Mouse (Mus musculus) embryonic facial prominence, embryonic 13.5 days (tissue): ENCODE data around the gene Kctd5. TPM values are rescaled to one million over a fixed set of nuclear protein-coding genes. Genes with fewer than 3 reads are reported as not detected.

Source experiments
- ATAC-seq: fragments of 200-750 bp; cut with Nextera tagmentation; 2 replicates; pipeline ENCODE4 v1.8.0; 2017; ENCODE audit warnings: low read depth; ENCODE audit not compliant: insufficient number of reproducible peaks, insufficient read depth, low FRiP score, low TSS enrichment
- H3K27ac ChIP-seq: fragments of 300-500 bp; sonication (generic); 2 replicates; pipeline ENCODE4 v1.5.1; 2015; ENCODE audit warnings: moderate library complexity, mild to moderate bottlenecking, inconsistent platforms
- H3K27me3 ChIP-seq: fragments of 300-500 bp; sonication (generic); 2 replicates; pipeline ENCODE4 v1.6.1; 2015; ENCODE audit warnings: mild to moderate bottlenecking, inconsistent platforms
- H3K36me3 ChIP-seq: fragments of 300-500 bp; sonication (generic); 2 replicates; pipeline ENCODE4 v1.6.1; 2015; ENCODE audit warnings: mild to moderate bottlenecking, inconsistent platforms
- H3K4me1 ChIP-seq: fragments of 300-500 bp; sonication (generic); 2 replicates; pipeline ENCODE4 v1.6.1; 2015; ENCODE audit warnings: inconsistent platforms
- H3K4me2 ChIP-seq: fragments of 300-500 bp; sonication (generic); 2 replicates; pipeline ENCODE4 v1.6.1; 2015; ENCODE audit warnings: moderate library complexity, mild to moderate bottlenecking, inconsistent platforms
- H3K4me3 ChIP-seq: fragments of 300-500 bp; sonication (generic); 2 replicates; pipeline ENCODE4 v1.5.1; 2015; ENCODE audit warnings: mild to moderate bottlenecking, inconsistent platforms
- H3K9ac ChIP-seq: fragments of 300-500 bp; sonication (generic); 2 replicates; pipeline ENCODE4 v1.6.1; 2015; ENCODE audit warnings: mild to moderate bottlenecking, inconsistent platforms
- H3K9me3 ChIP-seq: fragments of 300-500 bp; sonication (generic); 2 replicates; pipeline ENCODE4 v1.6.1; 2016; ENCODE audit warnings: inconsistent platforms
- WGBS: fragments of 180-500 bp; shearing (Covaris S2); methylation state at CpG from one replicate; pipeline ENCODE4 v1.1.7; 2015; ENCODE audit warnings: mixed read lengths; 5-methylcytosine and 5-hydroxymethylcytosine counted together
- polyA plus RNA-seq: library from polyadenylated mRNA; unstranded; fragments of >200 nt; fragmentation: Nextera tagmentation; extraction: Ambion mirVana; gene quantifications from 2 replicates; pipeline ENCODE4 v1.2.1, GENCODE M21; 2015

Kctd5 gene
- polyA plus RNA-seq, 1 experiment from 2014 or later, result 78.9 TPM

DNA sequence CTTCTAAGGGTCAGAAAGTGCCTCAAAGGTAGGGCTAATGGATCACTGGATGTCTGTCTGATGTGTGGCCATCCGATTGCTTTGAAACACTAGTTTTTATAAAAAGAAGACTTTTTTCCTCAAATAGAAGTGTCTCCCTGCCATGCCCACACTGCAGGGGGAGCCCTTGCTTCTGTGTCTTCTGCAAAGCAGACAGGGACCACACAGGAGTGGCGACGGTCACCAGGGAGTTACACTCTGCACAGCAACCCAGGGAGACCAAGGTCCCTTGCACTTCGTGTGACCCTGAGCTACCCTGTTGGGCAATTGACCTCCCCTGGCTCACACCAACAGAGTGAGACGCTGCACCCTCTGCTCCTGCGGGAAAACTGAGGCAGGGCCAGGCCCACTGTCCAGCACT lies 36.3 kb downstream of the Kctd5 start:
- Histone ChIP-seq H3K27me3 (no peaks in the 10 kb centered on the region), H3K4me1 (no peaks in the 10 kb centered on the region)

DNA sequence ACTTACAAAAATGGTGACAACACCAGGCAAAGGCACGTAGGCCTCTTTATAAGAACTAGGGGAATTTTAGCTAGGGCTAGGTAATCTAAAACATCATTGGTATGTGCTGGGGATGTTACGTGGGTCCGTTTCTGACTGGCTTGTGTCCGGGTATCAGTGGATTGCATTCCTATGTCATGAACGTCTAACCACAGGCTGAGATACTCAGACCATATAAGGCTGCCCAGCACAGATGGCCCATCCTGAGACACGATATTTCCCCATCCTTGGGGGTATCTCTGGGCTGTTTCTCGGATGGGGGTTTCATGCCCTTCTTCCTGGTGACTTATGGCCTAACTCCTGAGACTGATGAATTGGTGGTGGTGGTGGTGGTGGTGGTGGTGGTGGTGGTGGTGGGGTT lies 38.2 kb downstream of the Kctd5 start:
- Histone ChIP-seq H3K9ac (no peak overlapping the region), H3K27me3 (no peaks in the 10 kb centered on the region), H3K36me3 (no peaks in the 10 kb centered on the region), H3K4me2 (no peak overlapping the region), H3K4me3 (no peak overlapping the region), H3K27ac (no peak overlapping the region), H3K9me3 (no peaks in the 10 kb centered on the region), H3K4me1 (no peaks in the 10 kb centered on the region)
- no peak for ATAC-seq
- WGBS, result 69% methylated on average over 7 of the region's 7 CpGs

More for the DNA sequence above, 36.3 kb downstream of the Kctd5 start:
- Histone ChIP-seq H3K4me2 (no peak overlapping the region), H3K9ac (no peak overlapping the region), H3K27ac (no peak overlapping the region), H3K36me3 (no peaks in the 10 kb centered on the region), H3K4me3 (no peak overlapping the region), H3K9me3 (no peaks in the 10 kb centered on the region)
- ATAC-seq, result no peak
- 76% methylated on average over 6 of the region's 6 CpGs for WGBS

DNA sequence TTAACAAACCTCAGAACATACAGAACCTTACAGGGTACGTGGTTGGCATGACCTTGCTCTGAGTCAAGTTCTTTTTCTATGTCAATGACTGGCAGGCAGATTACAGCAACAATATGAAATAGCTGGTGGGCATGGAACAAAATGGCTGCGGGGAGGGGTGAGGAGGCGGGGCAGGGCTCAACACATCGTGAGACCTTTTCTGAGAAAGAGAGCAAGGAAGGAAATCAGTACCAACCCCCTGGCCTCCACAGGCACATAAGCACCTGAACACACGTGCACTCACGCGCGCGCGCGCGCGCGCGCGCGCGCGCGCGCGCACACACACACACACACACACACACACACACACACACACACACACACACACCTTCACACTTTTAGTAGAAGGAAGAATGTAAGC lies 42.7 kb downstream of the Kctd5 start:
- no peaks in the 10 kb centered on the region for H3K9me3 ChIP-seq
- no peak for ATAC-seq
- H3K4me1 ChIP-seq, result peaks cover 3% of the 10 kb centered on the region; the same call in 1 of the 2 replicates
- H3K9ac ChIP-seq, result no peak overlapping the region
- H3K4me3 ChIP-seq, result no peak overlapping the region
- H3K36me3 ChIP-seq, result no peaks in the 10 kb centered on the region
- peaks cover 3% of the 10 kb centered on the region; the same call in 1 of the 2 replicates for H3K27me3 ChIP-seq
- WGBS, result 77% methylated on average over 19 of the region's 22 CpGs
- H3K4me2 ChIP-seq, result no peak overlapping the region
- H3K27ac ChIP-seq, result no peak overlapping the region

GRCm38 (mm10) chr17:24029477-24029876 lies 43.8 kb downstream of the Kctd5 start:
- Histone ChIP-seq H3K4me3 (no peak overlapping the region), H3K4me2 (no peak overlapping the region), H3K36me3 (no peaks in the 10 kb centered on the region), H3K9ac (no peak overlapping the region), H3K27ac (no peak overlapping the region), H3K9me3 (no peaks in the 10 kb centered on the region), H3K4me1 (peaks cover 3% of the 10 kb centered on the region; the same call in 1 of the 2 replicates), H3K27me3 (peaks cover 3% of the 10 kb centered on the region; the same call in 1 of the 2 replicates)
- ATAC-seq, result no peak
- WGBS, result 61% methylated on average over 7 of the region's 7 CpGs

DNA sequence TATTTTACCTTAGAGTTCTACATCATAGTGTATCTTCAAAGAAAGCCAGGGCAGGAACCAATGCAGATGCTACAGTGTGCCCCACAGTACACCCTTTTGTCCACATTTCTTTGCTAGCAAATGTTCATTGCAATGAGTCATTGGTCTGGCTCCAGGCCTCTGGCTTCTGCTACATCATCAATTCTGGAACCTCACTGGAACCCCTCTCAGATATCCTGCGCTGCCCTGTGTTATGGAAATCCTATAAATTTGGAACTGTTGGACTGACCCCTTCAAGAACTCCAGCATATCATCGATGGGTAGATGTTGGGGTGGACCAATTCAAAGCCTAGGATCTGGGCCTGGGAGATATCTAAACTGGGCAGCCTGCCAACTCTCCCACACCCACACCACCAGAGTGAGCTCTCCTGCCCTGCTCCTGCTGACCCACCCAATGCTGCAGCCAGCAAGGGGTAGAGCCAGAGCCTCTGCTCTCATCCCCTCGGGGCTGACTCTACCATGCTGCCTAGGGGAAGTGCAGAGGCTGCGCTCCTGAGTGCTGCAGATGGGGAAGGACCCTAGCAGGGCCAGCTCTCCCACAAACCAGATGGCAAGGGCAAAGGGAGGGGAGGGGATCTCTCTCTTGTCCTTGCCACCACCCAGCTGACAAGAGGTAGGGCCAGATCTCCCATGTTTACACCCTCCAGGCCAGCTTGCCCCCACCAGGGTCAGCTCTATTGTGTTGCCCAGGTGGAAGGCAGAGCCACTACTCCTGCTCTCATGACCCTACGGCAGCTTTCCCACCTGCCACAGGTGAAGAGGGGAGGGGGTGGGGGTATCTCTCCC lies 51.7 kb downstream of the Kctd5 start:
- no peaks in the 10 kb centered on the region for H3K9me3 ChIP-seq
- H3K9ac ChIP-seq, result no peak overlapping the region
- no peaks in the 10 kb centered on the region for H3K36me3 ChIP-seq
- H3K27ac ChIP-seq, result 0 out of 2 replicates have a peak overlapping the region, but pooled peaks have one; percentile 17
- 71% methylated on average over 5 of the region's 5 CpGs for WGBS
- H3K27me3 ChIP-seq, result no peaks in the 10 kb centered on the region
- H3K4me2 ChIP-seq, result no peak overlapping the region
- no peak overlapping the region for H3K4me3 ChIP-seq
- ATAC-seq, result no peak
- H3K4me1 ChIP-seq, result peaks cover 16% of the 10 kb centered on the region

DNA sequence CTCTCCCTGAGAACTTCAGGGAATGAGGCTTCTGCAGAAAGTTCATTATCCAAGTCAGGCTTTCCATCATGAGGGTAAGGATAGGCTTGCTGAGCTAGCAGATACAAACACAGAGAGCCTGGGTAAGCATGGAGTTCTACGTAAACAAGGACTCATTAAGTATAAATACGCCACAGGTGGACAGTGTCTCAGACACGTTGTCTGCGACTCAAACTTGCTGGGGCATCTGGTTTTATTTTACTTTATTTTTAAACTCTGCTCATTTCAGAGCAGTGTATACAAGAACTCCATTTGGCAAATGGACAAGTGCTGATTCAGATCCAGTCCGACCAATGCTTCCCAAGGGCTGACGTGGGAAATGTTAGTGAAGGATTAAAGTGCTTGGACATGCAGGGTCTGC lies 52.6 kb downstream of the Kctd5 start:
- no peak for ATAC-seq
- WGBS, result 45% methylated on average over 6 of the region's 6 CpGs

DNA sequence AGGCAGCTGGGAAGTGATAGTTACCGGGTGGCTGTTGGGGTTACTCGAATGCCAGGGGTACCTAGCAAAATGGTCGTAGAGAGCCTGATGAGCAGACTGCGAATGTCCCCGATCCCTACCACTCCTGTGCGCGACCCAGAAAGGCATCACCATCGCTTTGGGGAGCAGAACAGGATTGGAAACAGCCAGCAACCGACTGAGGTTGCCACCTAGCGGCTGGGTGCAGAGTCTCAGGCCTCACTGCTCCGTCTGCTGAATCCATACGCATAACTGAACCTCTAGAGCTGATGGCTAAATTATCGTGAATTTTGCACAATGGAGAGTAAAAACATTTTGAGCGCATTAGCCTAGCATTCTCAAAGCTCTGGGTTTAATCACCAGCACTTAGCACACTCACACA lies 57.6 kb downstream of the Kctd5 start:
- ATAC-seq, result no peak
- H3K36me3 ChIP-seq, result no peaks in the 10 kb centered on the region
- H3K27ac ChIP-seq, result no peak overlapping the region
- H3K27me3 ChIP-seq, result no peaks in the 10 kb centered on the region
- H3K9me3 ChIP-seq, result no peaks in the 10 kb centered on the region
- WGBS, result 31% methylated on average over 14 of the region's 14 CpGs
- no peak overlapping the region for H3K9ac ChIP-seq
- no peak overlapping the region for H3K4me3 ChIP-seq
- 0 out of 2 replicates have a peak, but pooled peaks cover 3% of the 10 kb centered on the region for H3K4me1 ChIP-seq
- no peak overlapping the region for H3K4me2 ChIP-seq

More for the DNA sequence above, 52.6 kb downstream of the Kctd5 start:
- Histone ChIP-seq H3K9me3 (no peaks in the 10 kb centered on the region), H3K4me2 (no peak overlapping the region), H3K4me3 (no peak overlapping the region), H3K27me3 (no peaks in the 10 kb centered on the region), H3K4me1 (peaks cover 16% of the 10 kb centered on the region), H3K27ac (0 out of 2 replicates have a peak overlapping the region, but pooled peaks have one; percentile 17), H3K36me3 (no peaks in the 10 kb centered on the region), H3K9ac (no peak overlapping the region)

DNA sequence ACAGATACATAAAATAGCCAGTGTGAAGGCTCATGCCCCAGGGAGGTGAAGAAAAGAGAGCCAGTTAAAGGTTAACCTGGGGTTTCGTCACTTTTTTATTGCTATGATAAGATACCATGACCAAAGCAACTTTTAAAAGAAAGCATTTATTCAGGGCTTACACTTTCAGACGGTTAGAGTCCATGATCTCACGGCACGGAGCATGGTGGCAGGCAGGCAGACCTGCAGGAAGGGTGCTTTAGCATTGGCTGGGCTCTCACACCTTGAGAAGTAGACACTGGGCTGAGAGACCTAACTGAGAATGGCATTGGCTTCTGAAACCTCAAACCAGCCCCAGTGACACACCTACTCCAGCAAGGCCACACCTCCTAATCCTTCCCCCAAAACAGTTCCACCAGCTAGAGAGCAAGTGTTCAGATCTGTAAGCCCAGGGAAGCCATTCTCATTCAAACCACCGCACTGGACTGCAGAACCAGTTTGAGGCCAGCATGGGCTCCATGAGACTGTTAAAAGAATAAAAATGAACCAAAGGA lies 58.8 kb downstream of the Kctd5 start:
- Histone ChIP-seq H3K9ac (no peak overlapping the region), H3K4me3 (no peak overlapping the region), H3K4me2 (no peak overlapping the region), H3K27ac (no peak overlapping the region), H3K9me3 (no peaks in the 10 kb centered on the region), H3K36me3 (no peaks in the 10 kb centered on the region), H3K27me3 (no peaks in the 10 kb centered on the region), H3K4me1 (no peaks in the 10 kb centered on the region)
- WGBS, result 85% methylated on average over 5 of the region's 5 CpGs
- no peak for ATAC-seq

DNA sequence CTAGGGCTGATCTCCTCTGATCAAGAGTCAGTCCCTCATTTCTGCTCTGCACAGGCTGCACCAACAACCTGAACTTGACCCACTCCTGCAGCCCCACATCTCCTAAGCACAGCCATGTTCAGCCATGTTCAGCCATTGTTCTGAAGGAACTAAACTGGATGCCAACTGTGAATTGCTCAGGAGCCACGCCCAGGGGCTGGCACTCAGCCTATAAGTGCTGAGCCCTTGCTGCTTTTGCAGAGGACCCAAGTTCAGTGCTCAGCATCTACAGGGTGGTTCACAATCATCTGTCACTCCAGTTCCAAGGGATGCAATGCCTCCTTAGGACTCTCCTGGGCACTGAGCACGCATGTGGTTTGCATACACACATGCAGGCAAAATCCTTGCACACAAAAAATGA lies 60.4 kb downstream of the Kctd5 start:
- WGBS, result 91% methylated on average over 2 of the region's 2 CpGs
- H3K36me3 ChIP-seq, result no peaks in the 10 kb centered on the region
- H3K9me3 ChIP-seq, result no peaks in the 10 kb centered on the region
- 0 out of 2 replicates have a peak, but pooled peaks cover 2% of the 10 kb centered on the region for H3K27me3 ChIP-seq
- H3K27ac ChIP-seq, result no peak overlapping the region
- no peak overlapping the region for H3K9ac ChIP-seq
- H3K4me2 ChIP-seq, result no peak overlapping the region
- no peaks in the 10 kb centered on the region for H3K4me1 ChIP-seq
- ATAC-seq, result no peak
- no peak overlapping the region for H3K4me3 ChIP-seq

DNA sequence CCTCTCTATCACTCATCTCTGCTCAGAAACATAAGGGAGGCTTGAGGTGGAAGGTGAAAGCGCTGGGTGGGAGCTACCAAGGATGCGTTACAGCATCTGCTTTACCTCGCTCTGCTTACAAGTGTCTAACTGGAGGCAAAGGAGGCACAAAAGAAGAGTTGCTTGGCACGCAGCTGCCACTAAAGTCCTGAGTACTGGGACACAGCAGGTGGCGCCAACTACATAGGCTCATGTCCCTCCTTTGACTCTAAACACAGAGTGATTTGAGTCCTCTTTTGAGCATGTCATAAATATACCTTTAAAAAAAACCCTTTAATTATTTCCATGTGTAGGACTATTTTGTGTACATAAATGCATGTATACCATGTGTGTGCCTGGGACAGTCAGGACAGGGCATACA lies 63.7 kb downstream of the Kctd5 start:
- H3K4me1 ChIP-seq, result no peaks in the 10 kb centered on the region
- H3K27me3 ChIP-seq, result 0 out of 2 replicates have a peak, but pooled peaks cover 2% of the 10 kb centered on the region
- ATAC-seq, result no peak
- H3K36me3 ChIP-seq, result no peaks in the 10 kb centered on the region
- H3K27ac ChIP-seq, result no peak overlapping the region
- 57% methylated on average over 5 of the region's 5 CpGs for WGBS
- H3K9me3 ChIP-seq, result no peaks in the 10 kb centered on the region
- H3K9ac ChIP-seq, result no peak overlapping the region
- H3K4me2 ChIP-seq, result no peak overlapping the region
- no peak overlapping the region for H3K4me3 ChIP-seq

DNA sequence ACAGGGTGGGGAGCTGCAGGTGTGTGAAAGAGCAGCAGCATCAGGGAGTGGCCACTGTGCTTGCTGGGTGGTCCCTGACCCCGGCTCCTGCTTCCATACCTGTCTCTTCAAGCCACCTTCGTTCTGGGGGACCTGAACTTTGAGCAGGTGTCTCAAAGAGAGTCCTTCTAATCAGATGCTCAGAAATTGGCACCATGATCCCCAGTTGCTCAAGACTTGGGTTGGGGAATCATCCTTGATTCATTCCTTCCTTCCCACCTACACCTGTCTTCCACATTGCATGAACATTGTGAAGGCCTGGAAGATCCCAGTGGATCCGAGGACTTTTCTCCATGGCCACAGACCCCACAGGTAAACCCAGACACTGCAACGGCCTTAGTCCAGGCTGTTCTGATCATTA lies 65.2 kb downstream of the Kctd5 start:
- Histone ChIP-seq H3K9ac (no peak overlapping the region), H3K27me3 (0 out of 2 replicates have a peak, but pooled peaks cover 2% of the 10 kb centered on the region), H3K4me2 (no peak overlapping the region), H3K36me3 (no peaks in the 10 kb centered on the region), H3K4me1 (no peaks in the 10 kb centered on the region), H3K9me3 (no peaks in the 10 kb centered on the region), H3K27ac (no peak overlapping the region), H3K4me3 (no peak overlapping the region)
- no peak for ATAC-seq
- 77% methylated on average over 4 of the region's 4 CpGs for WGBS

DNA sequence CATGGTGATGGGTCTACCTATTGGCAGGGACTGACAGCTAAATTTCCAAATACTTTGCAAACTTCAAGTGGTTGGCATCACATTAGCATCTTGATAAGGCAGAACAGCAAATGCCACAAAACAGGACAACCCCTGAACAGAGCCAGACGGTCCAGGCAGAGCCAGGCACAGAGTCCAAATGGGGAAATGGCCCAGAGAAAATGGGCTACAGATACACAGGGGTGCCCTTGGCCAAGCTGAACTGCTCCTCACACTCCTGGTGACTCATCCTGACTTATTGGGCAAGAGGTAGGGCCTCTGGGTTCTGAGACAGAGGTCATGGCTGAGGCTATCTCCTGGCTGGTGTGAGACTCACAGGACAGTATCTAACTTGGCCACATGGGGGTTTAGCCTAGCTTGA lies 65.9 kb downstream of the Kctd5 start:
- no peak overlapping the region for H3K4me3 ChIP-seq
- H3K9ac ChIP-seq, result no peak overlapping the region
- no peaks in the 10 kb centered on the region for H3K9me3 ChIP-seq
- no peak overlapping the region for H3K4me2 ChIP-seq
- H3K27me3 ChIP-seq, result 0 out of 2 replicates have a peak, but pooled peaks cover 2% of the 10 kb centered on the region
- 72% methylated on average over 1 of the region's 1 CpGs for WGBS
- no peaks in the 10 kb centered on the region for H3K4me1 ChIP-seq
- no peak overlapping the region for H3K27ac ChIP-seq
- no peaks in the 10 kb centered on the region for H3K36me3 ChIP-seq
- ATAC-seq, result no peak
